Mouse (Mus musculus) limb, embryonic 11.5 days (tissue): ENCODE measurements around the gene Fam110a. TPM values are rescaled to one million over a fixed set of nuclear protein-coding genes. Genes with fewer than 3 reads are reported as not detected.

Source experiments
- ATAC-seq: fragments of 200-750 bp; cut with Nextera tagmentation; 2 replicates; pipeline ENCODE4 v1.8.0; 2017; ENCODE audit warnings: low read depth; ENCODE audit not compliant: insufficient number of reproducible peaks, low FRiP score, low TSS enrichment
- DNase-seq: peaks from one replicate; pipeline ENCODE4 v3.0.0-alpha.2; 2015; ENCODE audit warnings: low spot score
- H3K27ac ChIP-seq: fragments of 300-500 bp; sonication (generic); replicated peaks from 2 replicates; pipeline ENCODE4 v1.5.1; 2014; ENCODE audit warnings: low read depth, mild to moderate bottlenecking, low read length
- H3K27me3 ChIP-seq: fragments of 300-500 bp; sonication (generic); 2 replicates; pipeline ENCODE4 v1.6.1; 2014; ENCODE audit warnings: mild to moderate bottlenecking, low read length, mixed read lengths; ENCODE audit not compliant: control insufficient read depth, insufficient read depth
- H3K36me3 ChIP-seq: fragments of 300-500 bp; sonication (generic); 2 replicates; pipeline ENCODE4 v1.6.1; 2014; ENCODE audit warnings: mild to moderate bottlenecking, low read length, moderate library complexity, mixed read lengths; ENCODE audit not compliant: control insufficient read depth, insufficient read depth
- H3K4me1 ChIP-seq: fragments of 300-500 bp; sonication (generic); 2 replicates; pipeline ENCODE4 v1.6.1; 2014; ENCODE audit warnings: low read length, mixed read lengths; ENCODE audit not compliant: control insufficient read depth, insufficient read depth
- H3K4me2 ChIP-seq: fragments of 300-500 bp; sonication (generic); 2 replicates; pipeline ENCODE4 v1.6.1; 2014; ENCODE audit warnings: low read depth, mild to moderate bottlenecking, moderate library complexity; ENCODE audit not compliant: severe bottlenecking
- H3K4me3 ChIP-seq: fragments of 300-500 bp; sonication (generic); 2 replicates; pipeline ENCODE4 v1.5.1; 2014; ENCODE audit warnings: low read depth, low read length
- H3K9ac ChIP-seq: fragments of 300-500 bp; sonication (generic); 2 replicates; pipeline ENCODE4 v1.6.1; 2014; ENCODE audit warnings: mild to moderate bottlenecking, low read length
- H3K9me3 ChIP-seq: fragments of 300-500 bp; sonication (generic); 2 replicates; pipeline ENCODE4 v1.6.1; 2016; ENCODE audit warnings: low read length; ENCODE audit not compliant: control insufficient read depth
- WGBS: fragments of 180-500 bp; shearing (Covaris S2); extraction: QIAGEN DNeasy Blood & Tissue Kit; methylation state at CpG from one replicate; pipeline ENCODE4 v1.1.7; 2014; 5-methylcytosine and 5-hydroxymethylcytosine counted together
- polyA plus RNA-seq: library from polyadenylated mRNA; unstranded; fragments of >200 nt; fragmentation: Nextera tagmentation; extraction: Ambion mirVana; gene quantifications from 2 replicates; pipeline ENCODE4 v1.2.1, GENCODE M21; 2014

The Fam110a gene
- polyA plus RNA-seq, 1 experiment from 2014 or later, result 31.7 TPM

GRCm38 (mm10) chr2:151970191-151971172 lies 9.5 kb downstream of the Fam110a start:
- Histone ChIP-seq H3K9ac (peak overlapping the region; percentile 52), H3K4me1 (peaks cover 16% of the 10 kb centered on the region), H3K4me3 (peak overlapping the region; percentile 29), H3K36me3 (peaks cover 4% of the 10 kb centered on the region; the same call in 1 of the 2 replicates), H3K4me2 (peak overlapping the region; percentile 46), H3K27ac (no peak overlapping the region), H3K27me3 (peaks cover 5% of the 10 kb centered on the region; the same call in 1 of the 2 replicates), H3K9me3 (no peaks in the 10 kb centered on the region)
- WGBS, result 49% methylated on average over 53 of the region's 53 CpGs
- DNase-seq (peak; percentile 86), ATAC-seq (peak; percentile 86)

DNA sequence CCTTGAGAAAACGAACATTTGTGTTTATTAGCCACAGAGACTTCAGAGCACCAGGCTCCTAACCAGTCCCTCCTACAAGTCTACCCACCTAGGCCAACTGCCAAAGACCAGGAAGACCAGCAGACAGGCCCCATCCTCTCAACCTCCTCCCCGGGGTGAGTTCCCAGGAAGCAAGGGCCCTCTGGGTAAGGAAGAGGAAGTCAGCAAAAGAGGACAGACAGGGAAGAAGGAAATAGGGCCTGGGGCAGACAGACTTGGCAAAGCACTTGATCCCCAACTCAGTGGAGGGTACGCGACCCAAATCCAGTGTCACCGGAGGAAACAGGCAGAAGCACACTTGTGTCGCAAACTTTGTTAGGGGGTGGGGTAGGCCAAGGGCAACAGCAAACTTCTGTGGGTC lies 10.6 kb downstream of the Fam110a start:
- Histone ChIP-seq H3K9me3 (no peaks in the 10 kb centered on the region), H3K9ac (no peak overlapping the region), H3K4me1 (peaks cover 20% of the 10 kb centered on the region), H3K27me3 (peaks cover 3% of the 10 kb centered on the region; the same call in 1 of the 2 replicates), H3K36me3 (peaks cover 4% of the 10 kb centered on the region; the same call in 1 of the 2 replicates), H3K4me2 (no peak overlapping the region), H3K4me3 (no peak overlapping the region), H3K27ac (no peak overlapping the region)
- ATAC-seq (no peak), DNase-seq (no peak)
- WGBS, result 95% methylated on average over 6 of the region's 6 CpGs

DNA sequence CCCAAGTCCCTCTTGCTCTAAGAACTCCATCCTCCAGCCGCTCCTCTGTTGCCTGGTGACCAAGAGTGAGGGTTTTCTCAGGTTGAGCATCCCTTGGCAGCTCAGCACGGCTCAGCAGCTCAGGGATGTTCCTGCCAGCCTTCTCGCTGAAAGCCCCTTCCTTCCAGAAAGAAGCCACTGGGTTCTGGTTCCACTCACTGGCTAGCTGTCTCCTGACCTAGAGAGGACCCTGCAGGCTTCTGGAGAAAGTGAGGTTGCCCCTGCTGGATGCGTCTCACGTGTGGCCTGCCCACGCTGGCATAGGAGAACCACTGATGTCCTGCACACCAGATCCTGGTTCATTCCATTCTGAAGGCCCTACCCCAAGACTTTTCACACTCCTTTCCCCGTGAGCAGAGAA lies 11.0 kb downstream of the Fam110a start:
- H3K4me2 ChIP-seq, result no peak overlapping the region
- H3K36me3 ChIP-seq, result peaks cover 4% of the 10 kb centered on the region; the same call in 1 of the 2 replicates
- WGBS, result 89% methylated on average over 7 of the region's 7 CpGs
- ATAC-seq (no peak), DNase-seq (no peak)
- H3K9ac ChIP-seq, result no peak overlapping the region
- H3K9me3 ChIP-seq, result no peaks in the 10 kb centered on the region
- no peak overlapping the region for H3K27ac ChIP-seq
- no peak overlapping the region for H3K4me3 ChIP-seq
- 0 out of 2 replicates have a peak, but pooled peaks cover 3% of the 10 kb centered on the region for H3K27me3 ChIP-seq
- peaks cover 22% of the 10 kb centered on the region for H3K4me1 ChIP-seq

DNA sequence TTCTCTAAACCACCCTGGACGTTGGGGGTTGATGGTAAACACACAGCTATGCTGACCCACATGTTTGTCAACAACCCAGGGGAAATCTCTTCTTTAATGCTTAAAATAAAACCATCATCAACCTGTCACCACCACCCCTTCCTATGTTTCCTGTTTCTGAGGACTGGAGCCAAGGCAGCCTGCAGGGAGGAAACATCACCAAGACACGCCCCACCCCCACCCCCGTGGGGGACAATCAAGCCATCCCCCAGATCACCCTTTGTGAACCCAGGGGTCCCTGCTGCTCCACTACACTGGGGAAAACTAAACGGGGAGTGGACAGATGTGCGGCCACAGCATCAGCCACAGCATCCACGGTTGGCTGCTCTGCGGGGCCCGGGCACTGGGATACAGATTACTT lies 11.6 kb downstream of the Fam110a start:
- 77% methylated on average over 8 of the region's 8 CpGs for WGBS
- ATAC-seq (no peak), DNase-seq (no peak)
- H3K4me2 ChIP-seq, result no peak overlapping the region
- no peak overlapping the region for H3K4me3 ChIP-seq
- no peaks in the 10 kb centered on the region for H3K27me3 ChIP-seq
- H3K27ac ChIP-seq, result no peak overlapping the region
- peaks cover 4% of the 10 kb centered on the region; the same call in 1 of the 2 replicates for H3K36me3 ChIP-seq
- no peaks in the 10 kb centered on the region for H3K9me3 ChIP-seq
- H3K4me1 ChIP-seq, result peaks cover 19% of the 10 kb centered on the region
- H3K9ac ChIP-seq, result no peak overlapping the region

- H3K27me3 ChIP-seq, result no peaks in the 10 kb centered on the region
- no peak overlapping the region for H3K9ac ChIP-seq
- peaks cover 19% of the 10 kb centered on the region for H3K4me1 ChIP-seq
- H3K36me3 ChIP-seq, result peaks cover 4% of the 10 kb centered on the region; the same call in 1 of the 2 replicates
- H3K9me3 ChIP-seq, result no peaks in the 10 kb centered on the region
- H3K4me3 ChIP-seq, result no peak overlapping the region
- 85% methylated on average over 2 of the region's 2 CpGs for WGBS
- DNase-seq (no peak), ATAC-seq (no peak)
- no peak overlapping the region for H3K4me2 ChIP-seq
- H3K27ac ChIP-seq, result no peak overlapping the region
Observed at GRCm38 (mm10) chr2:151967792-151968191, 12.2 kb downstream of the Fam110a start.

GRCm38 (mm10) chr2:151967176-151967750 lies 12.8 kb downstream of the Fam110a start:
- ATAC-seq (no peak), DNase-seq (peak; percentile 54)
- no peak overlapping the region for H3K4me2 ChIP-seq
- H3K9me3 ChIP-seq, result no peaks in the 10 kb centered on the region
- peaks cover 19% of the 10 kb centered on the region for H3K4me1 ChIP-seq
- no peak overlapping the region for H3K27ac ChIP-seq
- H3K4me3 ChIP-seq, result no peak overlapping the region
- peak overlapping the region; percentile 31 for H3K9ac ChIP-seq
- H3K36me3 ChIP-seq, result peaks cover 4% of the 10 kb centered on the region; the same call in 1 of the 2 replicates
- 22% methylated on average over 9 of the region's 9 CpGs for WGBS
- H3K27me3 ChIP-seq, result no peaks in the 10 kb centered on the region

DNA sequence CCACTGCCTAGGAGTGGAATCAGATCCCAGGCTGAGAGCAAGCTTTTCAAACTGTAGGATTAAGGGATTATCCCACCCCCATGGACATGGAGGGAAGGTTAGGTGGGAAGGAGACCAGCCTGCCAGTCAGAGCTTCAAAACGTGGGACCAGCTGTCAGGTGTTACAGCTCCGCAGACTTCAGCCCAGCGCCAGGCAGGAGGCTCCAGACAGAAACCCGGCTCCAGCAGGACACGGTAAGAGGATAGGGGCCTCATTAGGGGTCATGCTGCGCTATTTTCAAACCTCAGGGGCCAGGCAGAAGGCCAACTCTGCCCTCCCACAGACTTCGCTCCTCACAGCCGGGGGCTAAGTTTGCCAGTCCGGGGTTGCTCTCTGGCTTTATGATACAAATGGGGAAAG lies 16.0 kb downstream of the Fam110a start:
- peaks cover 13% of the 10 kb centered on the region for H3K4me1 ChIP-seq
- H3K27me3 ChIP-seq, result no peaks in the 10 kb centered on the region

DNA sequence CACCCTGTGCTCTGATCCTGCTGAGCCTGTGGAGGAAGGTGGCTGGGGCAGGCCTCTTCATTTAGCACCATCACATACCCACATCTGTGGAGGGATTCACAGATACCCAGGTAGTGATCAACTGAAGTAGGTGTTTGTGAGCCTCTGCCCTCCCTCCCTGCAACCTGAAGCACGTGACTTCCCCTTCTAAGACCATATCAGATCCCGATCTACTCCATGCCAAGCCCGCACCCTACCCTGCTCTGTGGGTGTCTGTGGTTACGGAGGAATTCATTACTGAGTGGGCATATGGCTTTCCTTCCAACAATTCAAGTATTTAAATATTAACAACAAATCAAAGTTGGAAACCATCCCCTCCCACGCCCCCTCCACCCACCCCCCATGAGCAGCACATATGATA lies 16.7 kb downstream of the Fam110a start:
- Histone ChIP-seq H3K9ac (no peak overlapping the region), H3K4me2 (no peak overlapping the region), H3K36me3 (no peaks in the 10 kb centered on the region), H3K27ac (no peak overlapping the region), H3K4me3 (no peak overlapping the region), H3K4me1 (peaks cover 13% of the 10 kb centered on the region), H3K9me3 (no peaks in the 10 kb centered on the region), H3K27me3 (no peaks in the 10 kb centered on the region)
- ATAC-seq (no peak), DNase-seq (no peak)
- 83% methylated on average over 5 of the region's 5 CpGs for WGBS

More for the DNA sequence above, 16.0 kb downstream of the Fam110a start:
- 6% methylated on average over 9 of the region's 9 CpGs for WGBS
- H3K9ac ChIP-seq, result no peak overlapping the region
- DNase-seq (no peak), ATAC-seq (no peak)
- H3K36me3 ChIP-seq, result no peaks in the 10 kb centered on the region
- no peak overlapping the region for H3K4me3 ChIP-seq
- H3K4me2 ChIP-seq, result no peak overlapping the region
- H3K9me3 ChIP-seq, result no peaks in the 10 kb centered on the region
- H3K27ac ChIP-seq, result no peak overlapping the region
